Mouse (Mus musculus): ENCODE measurements around the gene Grem1.

Grem1 gene

GRCm38 (mm10) chr2:113758311-113759161 is at the start of gene Grem1:
Gene Grem1, minus strand, starts transcription at chr2:113758646.
- DNase-seq (ENCODE audit: low spot score in 2 of 2), result no peak

GRCm38 (mm10) chr2:113807640-113808039 is 49.2 kb upstream of the Grem1 start:
- DNase-seq (ENCODE audit: low spot score in 2 of 2), result peak in 1 of 2 experiments; percentile 19

GRCm38 (mm10) chr2:113806851-113807577 is 48.6 kb upstream of the Grem1 start:
- DNase-seq (ENCODE audit: low spot score in 2 of 2), result no peak

- DNase-seq (ENCODE audit: low spot score in 2 of 2), result no peak
Measured at GRCm38 (mm10) chr2:113805765-113806164, 47.3 kb upstream of the Grem1 start.

GRCm38 (mm10) chr2:113803753-113804152 is 45.3 kb upstream of the Grem1 start:
- DNase-seq (ENCODE audit: low spot score in 2 of 2), result no peak

GRCm38 (mm10) chr2:113800846-113801245 is 42.4 kb upstream of the Grem1 start:
- no peak for DNase-seq (ENCODE audit: low spot score in 2 of 2)

GRCm38 (mm10) chr2:113798605-113799004 is 40.2 kb upstream of the Grem1 start:
- DNase-seq (ENCODE audit: low spot score in 2 of 2), result no peak

- DNase-seq (ENCODE audit: low spot score in 2 of 2), result no peak
Measured at GRCm38 (mm10) chr2:113795186-113795585, 36.7 kb upstream of the Grem1 start.

- DNase-seq (ENCODE audit: low spot score in 2 of 2), result no peak
Measured at GRCm38 (mm10) chr2:113793521-113793920, 35.1 kb upstream of the Grem1 start.

- no peak for DNase-seq (ENCODE audit: low spot score in 2 of 2)
Measured at GRCm38 (mm10) chr2:113788821-113789387, 30.5 kb upstream of the Grem1 start.

GRCm38 (mm10) chr2:113787882-113788281 is 29.4 kb upstream of the Grem1 start:
- DNase-seq (ENCODE audit: low spot score in 2 of 2), result no peak

GRCm38 (mm10) chr2:113784851-113785250 is 26.4 kb upstream of the Grem1 start:
- DNase-seq (ENCODE audit: low spot score in 2 of 2), result no peak

GRCm38 (mm10) chr2:113781521-113781920 is 23.1 kb upstream of the Grem1 start:
- DNase-seq (ENCODE audit: low spot score in 2 of 2), result no peak

GRCm38 (mm10) chr2:113781107-113781506 is 22.7 kb upstream of the Grem1 start:
- no peak for DNase-seq (ENCODE audit: low spot score in 2 of 2)

- no peak for DNase-seq (ENCODE audit: low spot score in 2 of 2)
Measured at GRCm38 (mm10) chr2:113779336-113779735, 20.9 kb upstream of the Grem1 start.

- no peak for DNase-seq (ENCODE audit: low spot score in 2 of 2)
Measured at GRCm38 (mm10) chr2:113778036-113778435, 19.6 kb upstream of the Grem1 start.

GRCm38 (mm10) chr2:113776297-113776696 is 17.9 kb upstream of the Grem1 start:
- DNase-seq (ENCODE audit: low spot score in 2 of 2), result no peak

- no peak for DNase-seq (ENCODE audit: low spot score in 2 of 2)
Measured at GRCm38 (mm10) chr2:113774150-113774805, 15.8 kb upstream of the Grem1 start.

GRCm38 (mm10) chr2:113768541-113769303 is 10.3 kb upstream of the Grem1 start:
- no peak for DNase-seq (ENCODE audit: low spot score in 2 of 2)

- DNase-seq (ENCODE audit: low spot score in 2 of 2), result no peak
Measured at GRCm38 (mm10) chr2:113765885-113766284, 7.4 kb upstream of the Grem1 start.

GRCm38 (mm10) chr2:113764968-113765367 is 6.5 kb upstream of the Grem1 start:
- no peak for DNase-seq (ENCODE audit: low spot score in 2 of 2)
